Mouse (Mus musculus) embryonic fibroblast, embryonic 13.5 days (primary cell): ENCODE data around the gene Ccdc33.

Source experiments
- CTCF ChIP-seq: IDR thresholded peaks from 2 replicates; pipeline ENCODE4 v1.5.1; 2011; ENCODE audit warnings: mild to moderate bottlenecking, control low read depth, low read length, moderate library complexity, borderline replicate concordance; ENCODE audit not compliant: insufficient read depth
- POLR2A ChIP-seq: IDR thresholded peaks from 2 replicates; pipeline ENCODE4 v1.6.1; 2011; ENCODE audit warnings: low read depth, mild to moderate bottlenecking, control low read depth, low read length, moderate library complexity

- TF ChIP-seq CTCF (no peak), POLR2A (no peak)
Observed at GRCm38 (mm10) chr9:57998685-57999084, 119.9 kb downstream of the Ccdc33 start.
